Mouse (Mus musculus) hindbrain, embryonic 12.5 days (tissue): ENCODE results near the gene Clca2. TPM values are rescaled to one million over a fixed set of nuclear protein-coding genes. Genes with fewer than 3 reads are reported as not detected.

Experiments
- ATAC-seq: fragments of 200-750 bp; cut with Nextera tagmentation; 2 replicates; pipeline ENCODE4 v1.8.0; 2017; ENCODE audit warnings: moderate TSS enrichment; ENCODE audit not compliant: low FRiP score
- H3K27ac ChIP-seq: fragments of 300-500 bp; sonication (generic); 2 replicates; pipeline ENCODE4 v1.5.1; 2016; ENCODE audit warnings: mild to moderate bottlenecking
- H3K27me3 ChIP-seq: fragments of 300-500 bp; sonication (generic); 2 replicates; pipeline ENCODE4 v1.6.1; 2016; ENCODE audit warnings: mild to moderate bottlenecking
- H3K36me3 ChIP-seq: fragments of 300-500 bp; sonication (generic); 2 replicates; pipeline ENCODE4 v1.6.1; 2016; ENCODE audit warnings: mild to moderate bottlenecking
- H3K4me1 ChIP-seq: fragments of 300-500 bp; sonication (generic); 2 replicates; pipeline ENCODE4 v1.6.1; 2016
- H3K4me2 ChIP-seq: fragments of 300-500 bp; sonication (generic); replicated peaks from 2 replicates; pipeline ENCODE4 v1.6.1; 2016; ENCODE audit warnings: mild to moderate bottlenecking
- H3K4me3 ChIP-seq: fragments of 300-500 bp; sonication (generic); 2 replicates; pipeline ENCODE4 v1.5.1; 2016; ENCODE audit warnings: mild to moderate bottlenecking
- H3K9ac ChIP-seq: fragments of 300-500 bp; sonication (generic); 2 replicates; pipeline ENCODE4 v1.6.1; 2016; ENCODE audit warnings: mild to moderate bottlenecking, moderate library complexity
- H3K9me3 ChIP-seq: fragments of 300-500 bp; sonication (generic); replicated peaks from 2 replicates; pipeline ENCODE4 v1.6.1; 2016; ENCODE audit warnings: mild to moderate bottlenecking
- WGBS: fragments of 180-500 bp; shearing (Covaris S2); methylation state at CpG from one replicate; pipeline ENCODE4 v1.1.7; 2016; 5-methylcytosine and 5-hydroxymethylcytosine counted together
- polyA plus RNA-seq: library from polyadenylated mRNA; unstranded; fragments of >200 nt; fragmentation: Nextera tagmentation; extraction: Ambion mirVana; gene quantifications from 2 replicates; pipeline ENCODE4 v1.2.1, GENCODE M21; 2016

Gene Clca2
- polyA plus RNA-seq: 0.08 TPM in 2 replicates

GRCm38 (mm10) chr3:145099291-145099690 lies at the start of gene Clca2:
TSS of gene Clca2 (minus strand) at chr3:145099443.
- Histone ChIP-seq H3K9me3 (no peaks in the 10 kb centered on the region), H3K9ac (no peak within 1 kb of the TSS), H3K27me3 (no peaks in the 10 kb centered on the region), H3K4me2 (no peak within 1 kb of the TSS), H3K27ac (no peak within 1 kb of the TSS), H3K4me1 (no peaks in the 10 kb centered on the region), H3K36me3 (no peaks in the 10 kb centered on the region), H3K4me3 (no peak within 1 kb of the TSS)
- 74% methylated on average over 6 of the region's 6 CpGs for WGBS
- ATAC-seq: no peak

- Histone ChIP-seq H3K27ac (no peak overlapping the region), H3K9ac (no peak overlapping the region), H3K36me3 (peaks cover 20% of the 10 kb centered on the region), H3K27me3 (no peaks in the 10 kb centered on the region), H3K4me1 (no peaks in the 10 kb centered on the region), H3K4me3 (no peak overlapping the region), H3K9me3 (no peaks in the 10 kb centered on the region), H3K4me2 (no peak overlapping the region)
- no peak for ATAC-seq
Measured at GRCm38 (mm10) chr3:145147952-145148351, 48.7 kb upstream of the Clca2 start.

GRCm38 (mm10) chr3:145147483-145147882 lies 48.2 kb upstream of the Clca2 start:
- Histone ChIP-seq H3K9ac (no peak overlapping the region), H3K4me1 (no peaks in the 10 kb centered on the region), H3K9me3 (no peaks in the 10 kb centered on the region), H3K4me2 (no peak overlapping the region), H3K27ac (no peak overlapping the region), H3K27me3 (no peaks in the 10 kb centered on the region), H3K36me3 (peaks cover 20% of the 10 kb centered on the region), H3K4me3 (no peak overlapping the region)
- 82% methylated on average over 2 of the region's 2 CpGs for WGBS
- no peak for ATAC-seq

- H3K4me1 ChIP-seq: no peaks in the 10 kb centered on the region
- no peak overlapping the region for H3K4me2 ChIP-seq
- no peak overlapping the region for H3K4me3 ChIP-seq
- 96% methylated on average over 9 of the region's 9 CpGs for WGBS
- no peak overlapping the region for H3K27ac ChIP-seq
- H3K9ac ChIP-seq: no peak overlapping the region
- H3K9me3 ChIP-seq: no peaks in the 10 kb centered on the region
- ATAC-seq: no peak
- peaks cover 20% of the 10 kb centered on the region for H3K36me3 ChIP-seq
- no peaks in the 10 kb centered on the region for H3K27me3 ChIP-seq
Measured at GRCm38 (mm10) chr3:145146871-145147270, 47.6 kb upstream of the Clca2 start.

GRCm38 (mm10) chr3:145143856-145144255 lies 44.6 kb upstream of the Clca2 start:
- Histone ChIP-seq H3K27ac (no peak overlapping the region), H3K9ac (no peak overlapping the region), H3K4me1 (no peaks in the 10 kb centered on the region), H3K27me3 (no peaks in the 10 kb centered on the region), H3K4me3 (no peak overlapping the region), H3K9me3 (no peaks in the 10 kb centered on the region), H3K36me3 (peaks cover 14% of the 10 kb centered on the region), H3K4me2 (no peak overlapping the region)
- WGBS: 84% methylated on average over 10 of the region's 10 CpGs
- ATAC-seq: no peak

- Histone ChIP-seq H3K9me3 (no peaks in the 10 kb centered on the region), H3K27me3 (no peaks in the 10 kb centered on the region), H3K27ac (no peak overlapping the region), H3K36me3 (peaks cover 12% of the 10 kb centered on the region; the same call in 1 of the 2 replicates), H3K4me2 (no peak overlapping the region), H3K4me3 (no peak overlapping the region), H3K4me1 (no peaks in the 10 kb centered on the region), H3K9ac (no peak overlapping the region)
- no peak for ATAC-seq
Measured at GRCm38 (mm10) chr3:145142925-145143324, 43.7 kb upstream of the Clca2 start.

- ATAC-seq: no peak
- Histone ChIP-seq H3K27me3 (no peaks in the 10 kb centered on the region), H3K4me1 (no peaks in the 10 kb centered on the region), H3K9ac (no peak overlapping the region), H3K4me2 (no peak overlapping the region), H3K4me3 (no peak overlapping the region), H3K27ac (no peak overlapping the region), H3K9me3 (no peaks in the 10 kb centered on the region), H3K36me3 (peaks cover 13% of the 10 kb centered on the region)
- WGBS: 81% methylated on average over 4 of the region's 4 CpGs
Measured at GRCm38 (mm10) chr3:145140236-145140635, 41.0 kb upstream of the Clca2 start.

- H3K27me3 ChIP-seq: no peaks in the 10 kb centered on the region
- no peak overlapping the region for H3K9ac ChIP-seq
- no peak overlapping the region for H3K4me2 ChIP-seq
- H3K27ac ChIP-seq: no peak overlapping the region
- peaks cover 38% of the 10 kb centered on the region for H3K36me3 ChIP-seq
- H3K4me1 ChIP-seq: no peaks in the 10 kb centered on the region
- no peaks in the 10 kb centered on the region for H3K9me3 ChIP-seq
- no peak overlapping the region for H3K4me3 ChIP-seq
- WGBS: 41% methylated on average over 3 of the region's 3 CpGs
- ATAC-seq: no peak
Measured at GRCm38 (mm10) chr3:145131210-145131868, 32.1 kb upstream of the Clca2 start.

GRCm38 (mm10) chr3:145129356-145129755 lies 30.1 kb upstream of the Clca2 start:
- Histone ChIP-seq H3K4me3 (no peak overlapping the region), H3K4me1 (no peaks in the 10 kb centered on the region), H3K4me2 (no peak overlapping the region), H3K27me3 (no peaks in the 10 kb centered on the region), H3K9ac (no peak overlapping the region), H3K9me3 (no peaks in the 10 kb centered on the region), H3K36me3 (peaks cover 30% of the 10 kb centered on the region), H3K27ac (no peak overlapping the region)
- no peak for ATAC-seq

- ATAC-seq: no peak
- Histone ChIP-seq H3K27ac (no peak overlapping the region), H3K4me2 (no peak overlapping the region), H3K27me3 (no peaks in the 10 kb centered on the region), H3K9ac (no peak overlapping the region), H3K9me3 (no peaks in the 10 kb centered on the region), H3K4me3 (no peak overlapping the region), H3K4me1 (no peaks in the 10 kb centered on the region), H3K36me3 (peaks cover 17% of the 10 kb centered on the region)
- WGBS: 86% methylated on average over 2 of the region's 2 CpGs
Measured at GRCm38 (mm10) chr3:145126618-145127017, 27.4 kb upstream of the Clca2 start.

- H3K27me3 ChIP-seq: no peaks in the 10 kb centered on the region
- 71% methylated on average over 7 of the region's 7 CpGs for WGBS
- peak overlapping the region; percentile 81; the same call in 1 of the 2 replicates for H3K9ac ChIP-seq
- H3K4me1 ChIP-seq: peaks cover 9% of the 10 kb centered on the region; the same call in 1 of the 2 replicates
- no peaks in the 10 kb centered on the region for H3K36me3 ChIP-seq
- H3K9me3 ChIP-seq: no peaks in the 10 kb centered on the region
- peak overlapping the region; percentile 75 for H3K4me2 ChIP-seq
- peak overlapping the region; percentile 72 for H3K4me3 ChIP-seq
- peak overlapping the region; percentile 97; the same call in 1 of the 2 replicates for H3K27ac ChIP-seq
- ATAC-seq: no peak
Measured at GRCm38 (mm10) chr3:145119425-145119824, 20.2 kb upstream of the Clca2 start.

- Histone ChIP-seq H3K27ac (peak overlapping the region; percentile 97), H3K4me3 (peak overlapping the region; percentile 72), H3K9me3 (no peaks in the 10 kb centered on the region), H3K36me3 (no peaks in the 10 kb centered on the region), H3K4me1 (peaks cover 9% of the 10 kb centered on the region; the same call in 1 of the 2 replicates), H3K27me3 (no peaks in the 10 kb centered on the region), H3K4me2 (peak overlapping the region; percentile 75), H3K9ac (peak overlapping the region; percentile 81)
- ATAC-seq: peak; percentile 76; the same call in 1 of the 2 replicates
- WGBS: 6% methylated on average over 14 of the region's 14 CpGs
Measured at GRCm38 (mm10) chr3:145119002-145119358, 19.7 kb upstream of the Clca2 start.
